Mouse (Mus musculus) E14TG2a.4 (cell line): ENCODE data around the gene Gfer.

Source experiments
- CTCF ChIP-seq: conservative IDR thresholded peaks from 2 replicates; pipeline ENCODE4 v1.5.1; 2014; ENCODE audit warnings: low read length
- NANOG ChIP-seq: IDR thresholded peaks from 2 replicates; pipeline ENCODE4 v1.6.1; 2014; ENCODE audit warnings: borderline replicate concordance, low read length, mixed read lengths
- POU5F1 ChIP-seq: IDR thresholded peaks from 2 replicates; pipeline ENCODE4 v1.6.1; 2014; ENCODE audit warnings: low read length, borderline replicate concordance

DNA sequence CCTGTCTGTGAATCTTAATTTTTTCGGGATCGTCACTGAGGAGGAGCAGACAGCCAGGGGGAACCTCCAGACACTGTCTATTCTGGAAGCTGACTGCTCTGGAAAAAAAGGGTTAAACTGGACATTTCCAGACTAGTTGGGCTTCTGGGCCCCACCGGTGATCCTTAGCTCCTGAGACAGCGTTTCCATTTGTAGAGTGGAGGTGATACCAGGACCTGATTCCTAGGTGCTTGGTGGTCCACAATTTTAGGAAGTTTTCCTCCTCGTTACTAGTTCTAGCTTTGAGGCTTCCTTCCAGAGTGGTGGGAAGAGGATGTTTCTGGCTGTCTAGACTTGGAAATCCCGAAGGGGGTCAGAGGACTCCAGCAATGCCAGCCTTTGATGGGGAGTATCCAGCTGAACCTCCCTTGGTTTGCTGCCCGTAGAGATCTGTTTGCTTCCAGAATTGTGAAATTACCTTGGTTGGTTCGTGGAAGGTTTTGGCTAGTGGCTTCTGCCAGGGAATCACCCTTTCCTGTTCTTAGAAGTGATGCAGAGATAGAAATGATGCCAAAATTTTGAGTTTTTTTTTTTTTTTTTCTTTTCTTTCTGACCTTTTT lies 25.6 kb downstream of the Gfer start:
- TF ChIP-seq CTCF (no peak), POU5F1 (no peak), NANOG (no peak)
